Mouse (Mus musculus) large intestine, adult 2 months (tissue): ENCODE data around the gene Gpr4. TPM values are rescaled to one million over a fixed set of nuclear protein-coding genes. Genes with fewer than 3 reads are reported as not detected.

Experiments
- DNase-seq: peaks from one replicate; pipeline ENCODE4 v3.0.0-alpha.2; 2012; ENCODE audit warnings: low read depth, low spot score
- WGBS: fragments of 180-500 bp; shearing (Covaris S2); methylation state at CpG from one replicate; pipeline ENCODE4 v1.1.7; 2018; 5-methylcytosine and 5-hydroxymethylcytosine counted together
- polyA plus RNA-seq: library from polyadenylated mRNA; depleted of rRNA; stranded (reverse); fragments of >200 nt; gene quantifications from 2 replicates; pipeline ENCODE4 v1.2.3, GENCODE M21; 2012

Gpr4 gene
- polyA plus RNA-seq, 1 experiment: 3.2 TPM

DNA sequence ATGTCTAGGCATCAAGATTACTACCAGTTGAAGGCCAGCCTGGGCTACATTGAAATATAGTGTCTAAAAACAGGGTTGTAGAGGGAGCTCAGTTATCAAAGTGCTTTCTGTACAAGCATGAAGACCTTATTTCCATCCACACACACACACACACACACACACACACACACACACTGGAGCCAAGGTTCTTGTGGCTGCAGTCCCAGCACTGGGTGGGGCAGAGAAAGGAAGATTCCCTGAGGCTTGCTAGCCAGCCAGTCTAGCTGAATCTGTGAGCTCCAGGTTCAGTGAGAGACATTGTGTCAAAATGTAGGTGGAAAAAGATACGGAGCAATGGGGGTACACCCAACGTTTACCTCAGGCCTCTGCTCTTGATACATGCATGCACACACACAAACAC, 28.1 kb upstream of the Gpr4 start:
- DNase-seq: no peak
- WGBS: 77% methylated on average over 2 of the region's 2 CpGs

DNA sequence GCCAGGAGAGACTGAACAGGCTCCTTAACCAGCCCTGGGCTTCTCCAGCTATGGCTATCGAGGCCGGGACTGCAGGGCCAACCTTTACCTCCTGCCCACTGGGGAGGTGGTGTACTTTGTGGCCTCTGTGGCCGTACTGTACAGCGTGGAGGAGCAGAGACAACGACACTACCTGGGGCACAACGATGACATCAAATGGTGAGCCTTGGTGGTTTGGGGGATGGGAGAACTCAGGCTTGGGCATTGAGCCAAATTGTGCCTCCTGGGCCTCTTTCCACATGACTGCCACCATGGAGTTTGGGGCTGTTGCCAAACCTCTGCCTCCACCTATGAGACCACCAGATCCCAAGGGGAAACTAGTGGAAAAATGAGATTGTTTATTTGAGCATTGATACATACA, 27.6 kb upstream of the Gpr4 start:
- WGBS: 70% methylated on average over 6 of the region's 6 CpGs
- DNase-seq: no peak

DNA sequence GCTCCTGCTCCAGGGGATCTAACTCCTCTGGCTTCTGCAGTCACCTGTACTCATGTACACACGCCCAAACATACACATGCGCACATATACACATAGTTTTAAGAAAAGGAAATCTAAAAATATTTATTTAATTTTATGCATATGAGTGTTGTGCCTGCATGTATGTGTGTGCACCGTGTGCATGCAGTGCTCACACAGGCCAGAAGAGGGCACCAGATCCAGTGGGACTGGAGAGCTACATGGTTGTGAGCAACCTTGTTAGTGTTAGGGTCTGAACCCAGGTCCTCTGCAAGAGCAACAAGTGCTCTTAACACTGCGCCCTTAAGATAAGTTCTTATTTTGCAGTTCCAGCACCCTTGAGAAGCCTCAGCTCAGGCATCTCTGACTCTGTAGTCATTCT, 17.7 kb upstream of the Gpr4 start:
- DNase-seq: no peak
- WGBS: 99% methylated on average over 4 of the region's 4 CpGs

DNA sequence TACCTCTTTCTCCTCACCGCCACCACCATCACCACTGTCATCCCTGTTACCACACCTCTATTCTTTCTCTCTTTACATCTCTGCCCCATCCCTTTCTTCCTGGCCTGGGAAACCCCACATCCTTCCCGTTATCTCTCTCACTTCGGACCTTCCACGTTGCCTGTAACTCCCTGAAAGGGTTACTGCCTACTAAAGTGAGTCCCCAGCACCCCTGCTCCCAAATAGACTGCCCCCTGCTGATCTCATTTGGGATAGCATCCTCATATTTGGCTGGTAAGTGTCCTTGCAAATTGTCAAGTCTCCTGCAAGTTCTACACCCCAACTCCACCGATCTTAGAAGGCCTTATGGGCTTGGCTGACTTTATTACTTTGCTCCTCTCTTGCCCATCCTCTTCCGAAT, 15.7 kb upstream of the Gpr4 start:
- DNase-seq: no peak
- 59% methylated on average over 6 of the region's 6 CpGs for WGBS

DNA sequence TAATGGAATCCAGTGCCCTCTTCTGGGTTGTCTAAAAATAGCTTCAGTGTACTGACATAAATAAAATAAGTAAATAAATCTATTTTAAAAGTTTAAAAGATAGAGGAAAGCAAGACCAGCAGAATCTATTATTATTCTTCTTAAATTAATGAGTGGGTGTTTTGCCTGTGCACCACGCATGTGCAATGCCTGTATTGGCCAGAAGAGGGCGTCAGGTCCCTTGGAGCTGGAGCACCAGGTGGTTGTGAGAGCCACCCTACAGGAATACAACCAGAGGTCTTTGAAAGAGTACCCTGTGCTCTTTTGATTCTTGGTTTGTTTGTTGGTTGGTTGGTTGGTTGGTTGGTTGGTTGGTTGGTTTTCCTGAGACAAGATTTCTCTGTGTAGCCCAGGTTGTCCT, 14.4 kb upstream of the Gpr4 start:
- whole genome bisulfite sequencing: 37% methylated on average over 2 of the region's 2 CpGs
- DNase-seq: no peak

DNA sequence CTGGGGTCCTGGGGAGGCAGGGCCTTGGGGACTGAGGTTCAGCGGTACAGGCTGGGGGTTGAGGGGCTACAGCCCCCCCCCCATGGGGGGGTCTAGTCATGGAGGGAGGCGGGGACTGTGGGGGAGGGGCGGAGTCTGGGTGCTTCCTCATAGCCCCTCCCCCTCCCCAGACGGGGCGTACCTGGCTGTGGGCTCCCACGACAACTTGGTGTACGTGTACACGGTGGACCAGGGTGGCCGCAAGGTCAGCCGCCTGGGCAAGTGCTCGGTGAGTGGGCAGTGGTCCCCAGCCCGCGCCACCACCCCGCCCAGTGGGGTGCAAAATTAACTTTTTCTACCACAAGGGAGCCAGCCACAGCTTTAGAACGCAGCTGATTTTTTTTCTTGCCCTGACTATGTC, 10.7 kb upstream of the Gpr4 start:
- 76% methylated on average over 15 of the region's 15 CpGs for WGBS
- DNase-seq: no peak

DNA sequence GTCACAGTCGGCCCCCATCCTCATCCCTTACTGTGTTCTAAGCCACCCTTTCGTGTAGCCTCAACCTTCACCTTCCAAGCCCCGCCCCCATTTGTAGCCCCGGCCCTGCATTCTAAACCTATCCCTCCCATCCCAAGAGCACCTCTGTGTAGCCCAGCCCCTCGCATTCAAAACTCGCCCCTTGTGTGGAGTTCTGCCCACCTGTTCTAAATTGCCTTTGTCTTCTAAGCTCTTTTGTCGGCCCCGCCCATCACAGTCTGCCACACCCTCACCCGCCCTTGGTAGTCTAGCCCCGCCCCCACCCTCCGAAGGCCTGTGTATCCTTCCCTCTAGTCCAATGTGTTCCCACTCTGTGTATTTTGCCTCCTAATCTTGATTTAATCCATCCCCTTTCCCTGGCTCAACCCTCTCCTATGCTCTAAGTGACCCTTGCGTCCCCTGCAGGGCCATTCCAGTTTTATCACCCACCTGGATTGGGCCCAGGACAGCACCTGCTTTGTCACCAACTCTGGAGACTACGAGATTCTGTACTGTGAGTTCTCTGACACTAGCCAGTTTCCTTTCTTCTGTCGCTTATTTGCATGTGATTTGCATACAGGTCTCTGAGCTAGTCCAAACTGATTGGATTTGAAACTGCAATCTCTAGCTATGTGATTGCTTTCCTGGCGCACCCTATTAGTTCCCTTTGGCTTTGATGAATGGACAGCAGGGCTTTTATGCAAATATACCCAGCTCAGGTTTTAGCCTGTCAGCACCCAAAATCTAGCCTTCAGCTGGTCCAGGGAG, 10.1 kb upstream of the Gpr4 start:
- no peak for DNase-seq
- WGBS: 38% methylated on average over 15 of the region's 15 CpGs

DNA sequence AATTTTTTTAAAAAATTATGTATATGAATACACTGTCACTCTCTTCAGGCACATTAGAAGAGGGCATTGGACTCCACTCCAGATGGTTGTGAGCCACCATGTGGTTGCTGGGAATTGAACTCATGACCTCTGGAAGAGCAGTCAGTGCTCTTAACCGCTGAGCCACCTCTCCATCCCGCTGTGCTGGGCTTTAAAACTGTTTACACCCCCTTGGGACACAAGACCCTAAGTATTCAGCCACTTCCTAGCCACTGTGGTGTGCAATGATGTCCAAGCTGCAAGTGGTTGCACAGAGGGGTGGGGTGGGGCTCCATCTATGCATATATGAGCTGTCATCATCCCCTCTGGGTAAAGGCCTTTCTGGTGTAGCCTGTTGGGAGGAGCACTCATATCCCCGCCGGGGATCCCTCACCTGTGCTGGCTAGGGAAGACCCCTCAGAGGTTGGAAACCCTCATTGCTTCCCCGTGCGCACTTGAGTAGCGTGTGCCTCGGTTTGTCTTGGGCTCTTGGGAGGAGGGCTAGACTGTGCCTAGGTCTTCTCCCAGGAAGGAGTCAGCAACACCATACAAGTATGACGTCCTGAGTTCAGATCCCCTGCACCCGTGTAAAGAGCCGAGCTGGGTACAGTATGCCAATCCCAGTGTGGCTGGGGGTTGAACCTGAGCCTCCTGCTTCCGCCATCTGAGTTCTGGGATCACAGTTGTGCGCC, 4.0 kb upstream of the Gpr4 start:
- WGBS: 77% methylated on average over 13 of the region's 13 CpGs
- no peak for DNase-seq

DNA sequence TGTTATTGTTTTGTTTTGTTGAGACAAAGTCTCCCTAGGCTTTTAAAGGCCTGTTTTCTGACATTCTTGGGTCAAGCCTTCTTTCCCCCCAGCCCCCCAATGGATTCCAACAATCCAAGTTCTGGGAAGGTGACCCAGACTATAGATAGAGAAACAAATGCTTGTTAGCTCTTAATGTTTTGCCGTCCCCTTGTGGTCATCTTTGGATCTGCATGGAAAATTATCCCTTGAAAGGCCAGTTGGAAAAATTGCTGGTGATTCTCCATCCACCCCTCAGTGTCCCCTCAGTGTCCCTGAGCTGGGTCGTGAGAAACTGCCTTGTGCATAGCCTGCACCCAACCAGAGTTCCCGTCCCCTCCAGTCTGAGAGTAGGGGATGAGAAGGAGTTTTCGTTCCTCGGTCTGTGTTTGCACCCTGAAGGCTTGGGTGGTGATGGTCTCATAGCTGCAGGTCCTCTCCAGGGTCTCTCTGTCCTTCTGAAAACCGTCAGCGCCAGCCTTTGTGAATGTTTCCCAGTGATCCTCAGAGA, 3.3 kb upstream of the Gpr4 start:
- no peak for DNase-seq
- 56% methylated on average over 7 of the region's 7 CpGs for WGBS

DNA sequence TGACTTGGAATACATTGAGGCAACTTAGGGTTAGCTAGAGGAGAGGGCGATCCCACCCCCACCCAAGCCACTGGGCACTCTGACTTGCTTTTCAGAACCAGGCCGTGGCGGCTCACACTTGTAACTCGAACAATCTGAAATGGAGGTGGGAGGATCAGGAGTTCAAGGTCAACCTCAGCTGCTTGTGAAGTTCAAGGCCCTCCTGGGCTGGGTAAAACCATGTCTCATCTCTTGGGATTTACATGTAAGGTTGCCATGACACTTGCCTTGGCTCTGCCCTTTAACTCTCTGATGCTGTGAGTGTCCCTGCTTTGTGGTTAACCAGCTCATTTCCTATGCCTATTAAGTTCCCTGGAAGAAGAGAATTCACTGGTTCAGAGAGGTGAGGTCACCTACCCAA, 2.8 kb upstream of the Gpr4 start:
- no peak for DNase-seq
- WGBS: 71% methylated on average over 4 of the region's 4 CpGs

DNA sequence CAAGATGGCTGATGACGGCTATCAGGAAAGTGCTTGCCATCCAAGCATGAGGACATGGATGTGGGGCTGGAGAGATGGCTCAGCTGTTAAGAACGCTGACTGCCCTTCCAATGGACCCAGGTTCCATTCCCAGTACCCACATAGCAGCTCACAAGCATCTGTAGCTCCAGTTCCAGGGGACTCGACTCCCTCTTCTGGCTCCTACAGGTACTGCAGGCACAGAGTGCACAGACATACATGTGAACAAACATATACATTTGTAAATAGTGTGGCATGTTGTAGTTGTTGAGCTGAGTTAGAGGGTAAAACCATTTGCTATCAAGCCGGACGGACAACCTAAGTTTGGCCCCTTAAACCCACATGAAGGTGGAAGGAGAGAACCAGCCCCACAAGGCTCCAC, 2.3 kb upstream of the Gpr4 start:
- DNase-seq: no peak
- 93% methylated on average over 5 of the region's 5 CpGs for WGBS

DNA sequence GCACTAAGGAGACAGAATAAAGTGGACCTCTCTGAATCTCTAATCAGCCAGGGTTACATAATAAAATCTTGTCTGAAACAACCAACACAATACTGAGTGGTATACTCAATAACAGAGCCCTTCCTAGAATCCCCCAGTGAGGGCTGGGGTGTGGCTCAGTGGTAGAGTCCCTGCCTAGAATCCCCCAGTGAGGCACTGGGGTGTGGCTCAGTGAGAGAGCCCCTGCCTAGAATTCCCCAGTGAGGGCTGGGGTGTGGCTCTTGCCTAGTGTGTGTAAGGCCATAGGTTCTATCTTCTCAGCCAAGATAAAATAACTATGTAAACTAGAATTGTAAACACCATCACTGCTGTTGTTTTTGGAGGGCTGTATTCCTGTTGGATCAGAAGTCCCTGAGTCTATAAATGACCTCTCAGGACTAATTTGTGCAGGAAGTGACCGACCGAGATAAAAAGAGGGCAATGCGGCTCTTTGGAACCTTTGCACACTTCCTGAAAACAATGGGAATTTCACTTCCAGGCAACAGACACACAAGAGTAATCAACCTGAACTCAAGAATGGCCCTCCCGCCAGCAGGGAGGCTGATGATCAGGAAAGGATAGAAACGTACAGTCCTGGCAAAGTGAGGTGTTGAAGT, 1.2 kb upstream of the Gpr4 start:
- 30% methylated on average over 5 of the region's 5 CpGs for WGBS
- DNase-seq: no peak

DNA sequence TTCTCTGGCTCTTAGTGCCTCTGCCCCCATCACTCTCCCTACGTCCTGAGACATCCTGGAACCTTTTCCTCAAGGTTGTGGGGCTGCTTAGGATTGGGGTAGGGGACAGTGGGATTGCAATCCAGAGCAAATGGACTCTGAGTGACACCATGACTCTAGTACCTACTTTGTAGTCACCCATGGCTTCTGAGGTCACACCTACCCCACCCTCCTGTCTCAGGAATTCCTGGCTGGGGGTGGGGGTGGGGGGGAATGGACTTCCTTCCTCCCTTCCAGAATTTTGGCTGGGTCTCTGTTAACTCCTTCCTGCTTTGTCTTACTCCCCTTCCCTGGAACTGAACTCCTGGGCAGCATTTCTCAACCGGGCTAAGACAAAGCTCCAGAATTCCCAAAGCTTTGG, 1.0 kb downstream of the Gpr4 start:
- WGBS: 72% methylated on average over 2 of the region's 2 CpGs
- DNase-seq: no peak

DNA sequence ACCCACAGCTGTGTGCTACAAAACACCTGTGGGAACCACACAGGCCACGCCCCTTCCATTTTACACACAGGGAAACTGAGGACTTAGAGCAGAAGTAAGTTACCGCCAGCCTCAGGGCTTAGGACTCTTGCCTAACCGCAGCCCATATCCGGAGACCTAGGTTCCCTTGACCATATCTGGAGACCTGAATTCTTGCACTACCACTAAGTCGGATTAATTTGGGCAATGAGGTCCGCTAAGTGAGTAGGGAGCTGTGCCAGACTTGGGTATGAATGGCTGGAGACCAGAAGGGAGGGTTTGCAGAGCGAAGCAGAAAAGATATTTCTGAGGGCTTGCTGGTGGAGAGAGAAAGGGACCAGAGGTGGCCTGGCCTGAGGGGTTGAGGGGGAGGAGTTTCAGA, 2.0 kb downstream of the Gpr4 start:
- no peak for DNase-seq
- WGBS: 55% methylated on average over 7 of the region's 7 CpGs

DNA sequence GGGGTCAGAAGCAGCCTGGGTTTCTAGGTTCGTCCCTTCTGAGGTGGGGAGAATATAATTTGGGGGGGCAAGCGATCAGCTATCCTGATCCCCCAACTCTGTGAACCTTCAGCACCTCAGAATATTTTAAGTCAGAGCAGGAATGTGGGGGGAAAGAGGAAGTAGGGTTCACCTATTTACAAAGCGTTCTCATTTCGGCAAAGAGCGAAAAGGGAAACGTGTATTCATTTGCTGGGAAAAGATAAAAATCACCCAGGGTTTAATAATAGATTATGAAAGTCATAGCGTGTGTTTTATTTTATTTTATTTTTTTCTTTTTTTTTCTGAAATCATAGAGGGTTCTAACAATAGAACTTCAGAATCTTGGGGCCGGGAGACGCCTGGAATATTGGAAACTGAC, 2.6 kb downstream of the Gpr4 start:
- 54% methylated on average over 9 of the region's 9 CpGs for WGBS
- DNase-seq: no peak

DNA sequence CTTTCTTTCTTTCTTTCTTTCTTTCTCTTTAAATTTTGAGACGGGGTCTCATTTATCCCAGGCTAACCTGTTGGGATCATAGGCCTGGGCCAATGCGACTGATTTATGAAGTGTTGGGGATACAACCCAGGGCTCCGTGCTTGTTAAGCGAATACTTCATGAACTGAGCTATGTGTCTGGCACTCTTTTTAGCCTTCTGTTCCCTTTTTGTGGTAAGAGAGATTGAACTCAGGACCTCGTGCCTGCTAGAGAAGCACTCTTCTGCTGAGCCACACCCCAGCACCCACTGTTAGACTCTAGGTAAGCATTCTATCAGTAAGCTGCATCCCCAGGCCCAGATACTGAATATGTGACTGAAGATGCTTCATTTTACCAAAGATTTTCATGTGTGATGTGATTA, 5.2 kb downstream of the Gpr4 start:
- 61% methylated on average over 5 of the region's 5 CpGs for WGBS
- no peak for DNase-seq

DNA sequence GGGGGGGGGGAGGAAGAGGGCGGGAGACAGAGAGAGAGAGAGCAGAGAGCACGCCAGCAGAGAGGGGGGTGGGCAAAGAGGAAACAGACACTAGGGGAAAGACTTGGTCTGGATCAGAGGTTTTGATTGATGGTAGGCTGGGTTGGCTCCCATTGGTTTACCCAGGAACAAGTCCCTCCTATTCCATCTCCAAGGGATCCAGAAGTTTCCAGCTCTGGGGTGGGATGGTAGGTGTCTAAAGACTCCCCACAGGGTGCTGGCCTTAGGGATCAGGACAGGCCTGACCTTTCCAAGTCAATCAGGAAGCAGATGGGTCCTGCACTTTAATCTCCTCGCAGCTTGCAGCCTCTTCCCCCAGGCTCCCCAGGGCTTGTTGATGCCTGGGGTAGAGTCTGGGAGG, 5.6 kb downstream of the Gpr4 start:
- WGBS: 27% methylated on average over 2 of the region's 3 CpGs
- DNase-seq: no peak

DNA sequence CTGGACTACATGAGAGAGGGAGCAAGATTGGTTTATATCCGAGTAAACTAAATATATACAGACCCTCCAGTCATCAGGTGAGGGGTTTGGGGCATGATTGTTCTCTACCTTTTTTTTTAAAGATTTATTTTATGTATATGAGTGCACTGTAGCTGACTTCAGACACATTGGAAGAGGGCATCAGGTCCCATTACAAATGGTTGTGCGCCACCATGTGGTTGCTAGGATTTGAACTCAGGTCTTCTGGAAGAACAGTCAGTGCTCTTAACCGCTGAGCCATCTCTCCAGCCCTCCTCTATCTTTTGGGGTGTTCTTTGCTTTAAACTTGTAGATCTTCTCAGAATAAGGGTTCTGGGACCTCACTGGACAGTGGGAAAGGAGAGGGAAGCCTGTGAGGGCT, 7.7 kb downstream of the Gpr4 start:
- 63% methylated on average over 3 of the region's 3 CpGs for whole genome bisulfite sequencing
- no peak for DNase-seq

DNA sequence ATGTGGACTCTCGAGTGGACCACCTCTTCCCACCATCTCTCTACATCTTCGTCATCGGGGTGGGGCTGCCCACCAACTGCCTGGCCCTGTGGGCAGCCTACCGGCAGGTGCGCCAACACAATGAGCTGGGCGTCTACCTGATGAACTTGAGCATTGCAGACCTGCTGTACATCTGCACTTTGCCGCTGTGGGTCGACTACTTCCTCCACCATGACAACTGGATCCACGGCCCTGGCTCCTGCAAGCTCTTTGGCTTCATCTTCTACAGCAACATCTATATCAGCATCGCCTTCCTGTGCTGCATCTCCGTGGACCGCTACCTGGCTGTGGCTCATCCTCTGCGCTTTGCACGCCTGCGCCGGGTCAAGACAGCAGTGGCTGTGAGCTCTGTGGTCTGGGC, 9.9 kb downstream of the Gpr4 start:
- 92% methylated on average over 16 of the region's 16 CpGs for WGBS
- DNase-seq: no peak

DNA sequence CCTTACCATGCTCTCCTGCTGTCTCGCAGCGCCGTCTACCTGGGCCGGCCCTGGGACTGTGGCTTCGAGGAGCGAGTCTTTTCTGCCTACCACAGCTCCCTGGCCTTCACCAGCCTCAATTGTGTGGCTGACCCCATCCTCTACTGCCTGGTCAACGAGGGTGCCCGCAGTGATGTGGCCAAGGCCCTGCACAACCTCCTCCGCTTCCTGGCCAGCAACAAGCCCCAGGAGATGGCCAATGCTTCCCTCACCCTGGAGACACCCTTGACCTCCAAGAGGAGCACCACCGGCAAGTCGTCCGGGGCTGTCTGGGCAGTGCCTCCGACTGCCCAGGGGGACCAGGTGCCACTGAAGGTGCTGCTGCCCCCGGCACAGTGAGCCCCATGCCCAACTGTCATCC, 10.5 kb downstream of the Gpr4 start:
- 87% methylated on average over 14 of the region's 14 CpGs for WGBS
- no peak for DNase-seq

DNA sequence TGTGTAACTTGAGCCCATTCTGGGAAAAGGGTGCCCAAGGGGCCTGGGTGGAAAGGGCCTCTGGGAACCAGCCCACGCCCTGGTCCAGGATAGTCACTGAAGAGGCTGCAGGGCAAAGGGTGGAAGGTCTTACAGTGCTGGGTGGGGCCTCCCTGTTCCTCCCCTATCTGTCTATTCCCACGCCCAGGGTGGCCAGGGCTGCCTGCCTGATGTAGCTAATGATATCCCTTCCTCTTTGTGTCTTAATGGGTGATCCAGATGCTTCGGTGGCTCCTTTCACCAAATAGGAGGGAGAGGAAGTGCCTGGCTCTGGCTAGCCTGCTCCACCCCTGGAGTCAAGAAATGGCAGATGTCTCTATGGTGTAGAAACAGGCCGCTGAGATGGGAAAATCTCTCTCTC, 12.6 kb downstream of the Gpr4 start:
- DNase-seq: no peak
- WGBS: 45% methylated on average over 4 of the region's 4 CpGs
